Mouse (Mus musculus) CH12.LX (cell line): Measurements from ENCODE around the gene Dnajc8.

ENCODE experiments used
- CHD2 ChIP-seq: IDR thresholded peaks from 2 replicates; pipeline ENCODE4 v1.6.1; 2011; ENCODE audit warnings: low read length, improper control_type of control experiment
- CTCF ChIP-seq, 2 experiments: IDR thresholded peaks in 1 of 2; conservative IDR thresholded peaks in 1 of 2; 2 replicates each; pipeline ENCODE4 v1.5.1; 2011 to 2012; ENCODE audit warnings: low read depth in 2 of 2, low read length in 2 of 2, improper control_type of control experiment in 1 of 2, inconsistent platforms in 1 of 2, mild to moderate bottlenecking in 1 of 2, moderate library complexity in 1 of 2
- EP300 ChIP-seq: IDR thresholded peaks from 2 replicates; pipeline ENCODE4 v1.6.1; 2011; ENCODE audit warnings: low read length, improper control_type of control experiment
- ETS1 ChIP-seq: conservative IDR thresholded peaks from 2 replicates; pipeline ENCODE4 v1.6.1; 2012; ENCODE audit warnings: low read depth, mild to moderate bottlenecking, inconsistent platforms, low read length, improper control_type of control experiment, moderate library complexity
- GABPA ChIP-seq: IDR thresholded peaks from 2 replicates; pipeline ENCODE4 v1.6.1; 2012; ENCODE audit warnings: low read depth, low read length, improper control_type of control experiment, inconsistent platforms; ENCODE audit not compliant: insufficient replicate concordance
- HCFC1 ChIP-seq: IDR thresholded peaks from 2 replicates; pipeline ENCODE4 v1.6.1; 2012; ENCODE audit warnings: low read depth, mild to moderate bottlenecking, inconsistent platforms, low read length, improper control_type of control experiment
- NELFE ChIP-seq: IDR thresholded peaks from 2 replicates; pipeline ENCODE4 v1.6.1; 2011; ENCODE audit warnings: low read depth, low read length, improper control_type of control experiment
- NRF1 ChIP-seq: IDR thresholded peaks from 2 replicates; pipeline ENCODE4 v1.6.1; 2014; ENCODE audit warnings: low read depth, mild to moderate bottlenecking, inconsistent platforms, low read length, improper control_type of control experiment, moderate library complexity
- POLR2A ChIP-seq: IDR thresholded peaks from 2 replicates; pipeline ENCODE4 v1.6.1; 2011; ENCODE audit warnings: low read depth, mild to moderate bottlenecking, improper control_type of control experiment, low read length
- POLR2AphosphoS2 ChIP-seq: IDR thresholded peaks from 2 replicates; pipeline ENCODE4 v1.6.1; 2011; ENCODE audit warnings: low read depth, low read length, improper control_type of control experiment
- RAD21 ChIP-seq: IDR thresholded peaks from 2 replicates; pipeline ENCODE4 v1.6.1; 2011; ENCODE audit warnings: low read depth, mild to moderate bottlenecking, low read length, improper control_type of control experiment, moderate library complexity
- SIN3A ChIP-seq: IDR thresholded peaks from 2 replicates; pipeline ENCODE4 v1.6.1; 2012; ENCODE audit warnings: low read length, improper control_type of control experiment, inconsistent platforms
- UBTF ChIP-seq: IDR thresholded peaks from 2 replicates; pipeline ENCODE4 v1.6.1; 2012; ENCODE audit warnings: low read depth, mild to moderate bottlenecking, inconsistent platforms, low read length, improper control_type of control experiment, moderate library complexity
- USF2 ChIP-seq: conservative IDR thresholded peaks from 2 replicates; pipeline ENCODE4 v1.6.1; 2011; ENCODE audit warnings: low read depth, low read length, improper control_type of control experiment

DNA sequence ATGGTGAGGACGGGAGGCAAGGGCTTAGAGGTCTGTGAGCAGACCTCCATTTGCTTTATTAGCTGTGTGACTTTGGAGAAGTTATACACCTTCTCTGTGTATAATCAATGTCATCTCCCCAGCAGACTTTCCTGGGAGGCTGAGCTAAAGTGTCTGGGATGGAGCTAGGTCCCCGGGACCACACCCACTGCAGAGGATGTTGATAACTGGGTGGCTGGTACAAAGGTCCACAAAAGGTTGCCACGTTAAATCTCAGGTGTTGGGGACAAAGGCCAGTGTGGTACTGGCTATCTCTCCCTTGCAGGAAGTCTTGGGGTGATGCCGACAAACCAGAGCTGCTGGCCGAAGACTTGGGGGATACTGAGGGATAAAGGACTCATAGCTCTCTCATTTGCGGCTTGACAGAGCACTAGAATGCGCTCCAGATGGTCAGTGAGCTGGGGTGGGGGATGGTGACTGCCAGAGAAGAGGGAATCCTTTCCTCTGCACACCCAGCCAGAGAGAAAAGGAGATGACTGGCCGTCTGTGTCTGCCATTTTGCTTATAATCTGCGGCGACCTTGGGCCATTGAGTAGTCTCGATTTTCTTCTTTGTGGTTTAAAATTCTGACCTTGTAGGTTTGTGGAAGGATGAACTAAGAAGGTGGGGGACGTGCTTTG is 29.9 kb downstream of the Dnajc8 start:
- TF ChIP-seq CTCF (conservative IDR thresholded peaks at IDR 0.05 in 1 of 2, IDR thresholded peaks at IDR 0.05 in 1 of 2; ENCODE audit: low read depth in 2 of 2, low read length in 2 of 2) (no peak), SIN3A (no peak), ETS1 (no peak), NELFE (no peak), EP300 (no peak), CHD2 (no peak), RAD21 (no peak), USF2 (no peak), POLR2AphosphoS2 (no peak), HCFC1 (no peak), POLR2A (no peak), GABPA (no peak), NRF1 (no peak), UBTF (no peak)
